Mouse (Mus musculus): Measurements from ENCODE around the gene Syk.

- TF ChIP-seq HCFC1 (IDR thresholded peaks at IDR 0.05; ENCODE audit: borderline replicate concordance, insufficient read depth, low read length) (no peak), ZNF384 (IDR thresholded peaks at IDR 0.05; ENCODE audit: low read depth, low read length) (no peak), CHD2 (IDR thresholded peaks at IDR 0.05; ENCODE audit: low read depth, low read length) (no peak), ZC3H11A (IDR thresholded peaks at IDR 0.05; ENCODE audit: borderline replicate concordance, low read depth, low read length) (no peak)
Observed at GRCm38 (mm10) chr13:52673272-52673671, 90.3 kb downstream of the Syk start.
